Mouse (Mus musculus): ENCODE data around the gene Cyp2j12. TPM values are rescaled to one million over a fixed set of nuclear protein-coding genes. Genes with fewer than 3 reads are reported as not detected.
A peak's percentile ranks its signal among the peaks of the same experiment; 100 is the strongest.
"Not testable (repeated sequence)": the region's sequence is repeated elsewhere in the genome, so short reads cannot be mapped to it uniquely, and the experiment has no call there.

The Cyp2j12 gene
- polyA plus RNA-seq, 1 experiment from 2014 or later: not detected

GRCm38 (mm10) chr4:96134246-96134645, 6.7 kb downstream of the Cyp2j12 start:
- no peak for ATAC-seq (ENCODE audit: insufficient number of reproducible peaks, insufficient read depth, low FRiP score, low read depth)
- H3K9ac ChIP-seq (ENCODE audit: low read length): no peak overlapping the region
- no peaks in the 10 kb centered on the region for H3K27me3 ChIP-seq (ENCODE audit: control insufficient read depth, insufficient read depth, low read length)
- no peaks in the 10 kb centered on the region for H3K9me3 ChIP-seq (ENCODE audit: control insufficient read depth, low read length)
- no peak overlapping the region for H3K4me2 ChIP-seq (ENCODE audit: low read length)
- H3K4me3 ChIP-seq (ENCODE audit: control insufficient read depth in 1 of 2, insufficient read depth in 1 of 2, low read depth in 1 of 2, low read length in 2 of 2): no peak overlapping the region
- WGBS: 69% methylated on average over 3 of the region's 3 CpGs
- no peaks in the 10 kb centered on the region for H3K36me3 ChIP-seq (ENCODE audit: control insufficient read depth, insufficient read depth, low read length)
- no peaks in the 10 kb centered on the region for H3K4me1 ChIP-seq (ENCODE audit: control insufficient read depth in 2 of 2, insufficient read depth in 2 of 2, low read length in 2 of 2)
- H3K27ac ChIP-seq (replicated peaks in 1 of 2; ENCODE audit: control insufficient read depth in 1 of 2, insufficient read depth in 1 of 2, low read depth in 2 of 2, low read length in 2 of 2): no peak overlapping the region

- WGBS: 66% methylated on average over 2 of the region's 2 CpGs
- Histone ChIP-seq H3K9ac (ENCODE audit: low read length) (no peak overlapping the region), H3K4me1 (ENCODE audit: control insufficient read depth in 2 of 2, insufficient read depth in 2 of 2, low read length in 2 of 2) (no peaks in the 10 kb centered on the region), H3K4me3 (ENCODE audit: control insufficient read depth in 1 of 2, insufficient read depth in 1 of 2, low read depth in 1 of 2, low read length in 2 of 2) (no peak overlapping the region), H3K4me2 (ENCODE audit: low read length) (no peak overlapping the region), H3K27ac (replicated peaks in 1 of 2; ENCODE audit: control insufficient read depth in 1 of 2, insufficient read depth in 1 of 2, low read depth in 2 of 2, low read length in 2 of 2) (no peak overlapping the region), H3K36me3 (ENCODE audit: control insufficient read depth, insufficient read depth, low read length) (no peaks in the 10 kb centered on the region), H3K27me3 (ENCODE audit: control insufficient read depth, insufficient read depth, low read length) (no peaks in the 10 kb centered on the region), H3K9me3 (ENCODE audit: control insufficient read depth, low read length) (no peaks in the 10 kb centered on the region)
- ATAC-seq (ENCODE audit: insufficient number of reproducible peaks, insufficient read depth, low FRiP score, low read depth): no peak
Measured at GRCm38 (mm10) chr4:96096841-96097240, 44.1 kb downstream of the Cyp2j12 start.

DNA sequence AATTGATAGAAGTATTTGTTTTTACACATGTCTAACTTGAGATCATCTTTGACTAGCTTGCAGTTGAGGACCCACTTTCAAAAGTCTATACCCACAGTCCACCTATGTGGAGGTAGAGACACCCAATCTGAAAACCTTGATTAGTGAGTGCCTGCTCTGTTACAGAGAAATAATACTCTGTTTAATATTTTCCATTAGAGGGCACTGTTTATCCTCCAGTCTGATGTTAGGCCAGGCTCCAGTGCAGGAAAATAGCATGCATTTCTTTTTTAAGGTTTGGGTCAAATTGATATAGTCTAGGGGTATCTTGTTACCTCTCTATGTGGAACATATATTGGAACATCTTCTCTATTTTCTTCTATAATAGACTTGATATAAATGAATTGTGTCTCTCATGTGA, 49.1 kb downstream of the Cyp2j12 start:
- no peak overlapping the region for H3K9ac ChIP-seq (ENCODE audit: low read length)
- no peak for ATAC-seq (ENCODE audit: insufficient number of reproducible peaks, insufficient read depth, low FRiP score, low read depth)
- H3K4me1 ChIP-seq (ENCODE audit: control insufficient read depth in 2 of 2, insufficient read depth in 2 of 2, low read length in 2 of 2): no peaks in the 10 kb centered on the region

GRCm38 (mm10) chr4:96089356-96090048, 51.5 kb downstream of the Cyp2j12 start:
- H3K9ac ChIP-seq (ENCODE audit: low read length); H3K4me3 ChIP-seq (ENCODE audit: control insufficient read depth in 1 of 2, insufficient read depth in 1 of 2, low read depth in 1 of 2, low read length in 2 of 2); H3K36me3 ChIP-seq (ENCODE audit: control insufficient read depth, insufficient read depth, low read length); H3K4me2 ChIP-seq (ENCODE audit: low read length); H3K27me3 ChIP-seq (ENCODE audit: control insufficient read depth, insufficient read depth, low read length); H3K27ac ChIP-seq (replicated peaks in 1 of 2; ENCODE audit: control insufficient read depth in 1 of 2, insufficient read depth in 1 of 2, low read depth in 2 of 2, low read length in 2 of 2); H3K4me1 ChIP-seq (ENCODE audit: control insufficient read depth in 2 of 2, insufficient read depth in 2 of 2, low read length in 2 of 2); H3K9me3 ChIP-seq (ENCODE audit: control insufficient read depth, low read length); ATAC-seq (ENCODE audit: insufficient number of reproducible peaks, insufficient read depth, low FRiP score, low read depth): not testable (repeated sequence)
- whole genome bisulfite sequencing: 60% methylated on average over 6 of the region's 6 CpGs

More for the DNA sequence above, 49.1 kb downstream of the Cyp2j12 start:
- Histone ChIP-seq H3K27me3 (ENCODE audit: control insufficient read depth, insufficient read depth, low read length) (no peaks in the 10 kb centered on the region), H3K4me2 (ENCODE audit: low read length) (no peak overlapping the region), H3K27ac (replicated peaks in 1 of 2; ENCODE audit: control insufficient read depth in 1 of 2, insufficient read depth in 1 of 2, low read depth in 2 of 2, low read length in 2 of 2) (no peak overlapping the region), H3K4me3 (ENCODE audit: control insufficient read depth in 1 of 2, insufficient read depth in 1 of 2, low read depth in 1 of 2, low read length in 2 of 2) (no peak overlapping the region), H3K9me3 (ENCODE audit: control insufficient read depth, low read length) (no peaks in the 10 kb centered on the region), H3K36me3 (ENCODE audit: control insufficient read depth, insufficient read depth, low read length) (no peaks in the 10 kb centered on the region)

DNA sequence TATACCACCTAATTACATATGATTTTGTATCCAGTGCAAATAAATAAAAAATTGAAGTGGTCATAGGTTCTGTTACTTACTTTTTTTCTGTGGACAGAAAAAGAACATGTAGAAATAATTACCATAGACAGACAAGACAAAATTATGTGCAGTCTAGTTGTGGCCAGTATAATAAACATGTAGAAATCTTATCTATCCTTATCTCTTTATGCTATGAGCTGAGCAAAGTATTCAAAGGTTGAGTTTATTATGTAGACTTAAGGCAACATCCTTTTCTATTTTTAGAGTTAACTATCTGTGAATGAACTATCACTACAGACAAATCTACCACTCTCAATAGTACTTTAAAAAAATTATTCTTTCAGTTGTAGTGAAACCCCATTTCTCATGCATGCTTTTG, 62.6 kb downstream of the Cyp2j12 start:
- no peak overlapping the region for H3K27ac ChIP-seq (replicated peaks in 1 of 2; ENCODE audit: control insufficient read depth in 1 of 2, insufficient read depth in 1 of 2, low read depth in 2 of 2, low read length in 2 of 2)
- no peaks in the 10 kb centered on the region for H3K4me1 ChIP-seq (ENCODE audit: control insufficient read depth in 2 of 2, insufficient read depth in 2 of 2, low read length in 2 of 2)
- H3K4me3 ChIP-seq (ENCODE audit: control insufficient read depth in 1 of 2, insufficient read depth in 1 of 2, low read depth in 1 of 2, low read length in 2 of 2): no peak overlapping the region
- no peaks in the 10 kb centered on the region for H3K27me3 ChIP-seq (ENCODE audit: control insufficient read depth, insufficient read depth, low read length)
- H3K36me3 ChIP-seq (ENCODE audit: control insufficient read depth, insufficient read depth, low read length): no peaks in the 10 kb centered on the region
- no peak overlapping the region for H3K9ac ChIP-seq (ENCODE audit: low read length)
- no peak overlapping the region for H3K4me2 ChIP-seq (ENCODE audit: low read length)
- H3K9me3 ChIP-seq (ENCODE audit: control insufficient read depth, low read length): no peaks in the 10 kb centered on the region
- ATAC-seq (ENCODE audit: insufficient number of reproducible peaks, insufficient read depth, low FRiP score, low read depth): no peak

- peak within 1 kb of the TSS in 1 of 2 experiments; percentile 25; a peak in 2 of 4 replicates for H3K4me3 ChIP-seq (ENCODE audit: control insufficient read depth in 1 of 2, insufficient read depth in 1 of 2, low read depth in 1 of 2, low read length in 2 of 2)
- H3K27ac ChIP-seq (replicated peaks in 1 of 2; ENCODE audit: control insufficient read depth in 1 of 2, insufficient read depth in 1 of 2, low read depth in 2 of 2, low read length in 2 of 2): no peak within 1 kb of the TSS
- ATAC-seq (ENCODE audit: insufficient number of reproducible peaks, insufficient read depth, low FRiP score, low read depth): no peak
- peak within 1 kb of the TSS; percentile 63 for H3K4me2 ChIP-seq (ENCODE audit: low read length)
- H3K9ac ChIP-seq (ENCODE audit: low read length): 0 out of 2 replicates have a peak within 1 kb of the TSS, but pooled peaks have one; percentile 13
- H3K27me3 ChIP-seq (ENCODE audit: control insufficient read depth, insufficient read depth, low read length): no peaks in the 10 kb centered on the region
- H3K9me3 ChIP-seq (ENCODE audit: control insufficient read depth, low read length): no peaks in the 10 kb centered on the region
- H3K36me3 ChIP-seq (ENCODE audit: control insufficient read depth, insufficient read depth, low read length): no peaks in the 10 kb centered on the region
- 8% methylated on average over 19 of the region's 20 CpGs for WGBS
- H3K4me1 ChIP-seq (ENCODE audit: control insufficient read depth in 2 of 2, insufficient read depth in 2 of 2, low read length in 2 of 2): no peaks in the 10 kb centered on the region
Measured at GRCm38 (mm10) chr4:96077261-96078125, 63.5 kb downstream of the Cyp2j12 start, which contains the start of gene Cyp2j13. Cyp2j13 (minus strand) TSS chr4:96077546.

GRCm38 (mm10) chr4:96062045-96062444, 78.9 kb downstream of the Cyp2j12 start:
- H3K4me2 ChIP-seq (ENCODE audit: low read length): no peak overlapping the region
- H3K9me3 ChIP-seq (ENCODE audit: control insufficient read depth, low read length): no peaks in the 10 kb centered on the region
- no peak for ATAC-seq (ENCODE audit: insufficient number of reproducible peaks, insufficient read depth, low FRiP score, low read depth)
- H3K9ac ChIP-seq (ENCODE audit: low read length): no peak overlapping the region
- 72% methylated on average over 2 of the region's 2 CpGs for WGBS
- H3K27me3 ChIP-seq (ENCODE audit: control insufficient read depth, insufficient read depth, low read length): no peaks in the 10 kb centered on the region
- no peak overlapping the region for H3K27ac ChIP-seq (replicated peaks in 1 of 2; ENCODE audit: control insufficient read depth in 1 of 2, insufficient read depth in 1 of 2, low read depth in 2 of 2, low read length in 2 of 2)
- no peaks in the 10 kb centered on the region for H3K4me1 ChIP-seq (ENCODE audit: control insufficient read depth in 2 of 2, insufficient read depth in 2 of 2, low read length in 2 of 2)
- no peaks in the 10 kb centered on the region for H3K36me3 ChIP-seq (ENCODE audit: control insufficient read depth, insufficient read depth, low read length)
- no peak overlapping the region for H3K4me3 ChIP-seq (ENCODE audit: control insufficient read depth in 1 of 2, insufficient read depth in 1 of 2, low read depth in 1 of 2, low read length in 2 of 2)
